Mouse (Mus musculus) neural tube, embryonic 10.5 days (tissue): ENCODE results near the gene H2-Aa.
A peak's percentile ranks its signal among the peaks of the same experiment; 100 is the strongest.

Source experiments
- DNase-seq: peaks from one replicate; pipeline ENCODE4 v3.0.0-alpha.2; 2017; ENCODE audit warnings: low spot score; ENCODE audit errors: extremely low spot score

The H2-Aa gene

DNA sequence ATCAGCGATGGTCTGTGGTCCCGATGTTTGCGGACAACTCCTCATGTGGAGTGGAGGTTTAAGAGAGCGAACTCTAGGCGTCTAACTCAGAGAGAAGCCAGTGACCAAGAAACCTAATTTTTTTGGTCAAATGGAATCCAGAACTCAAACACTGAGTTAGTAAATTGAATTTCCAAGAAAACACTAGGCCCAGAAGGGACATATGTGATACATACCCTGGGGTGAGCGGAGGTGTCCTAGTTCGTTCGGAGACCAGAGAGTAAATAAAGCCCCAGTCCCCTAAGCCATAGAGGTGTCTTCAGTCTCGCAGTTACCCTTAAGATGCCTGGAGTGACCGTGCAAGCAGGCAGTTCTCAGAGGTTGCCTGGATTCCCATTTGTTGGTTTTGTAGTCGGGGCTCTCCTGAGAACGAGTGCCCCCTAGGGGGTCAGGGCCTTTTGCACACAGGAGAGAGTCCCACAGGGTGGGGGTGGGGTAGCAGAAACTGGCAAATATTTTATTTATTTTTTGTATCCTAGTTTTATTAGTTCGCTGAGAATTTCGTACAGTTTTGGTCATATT is 23.7 kb downstream of the H2-Aa start:
- DNase-seq: peak; percentile 60

- peak; percentile 79 for DNase-seq
Observed at GRCm38 (mm10) chr17:34263068-34263467, 24.6 kb downstream of the H2-Aa start.

GRCm38 (mm10) chr17:34261502-34261901 is 26.1 kb downstream of the H2-Aa start:
- peak; percentile 20 for DNase-seq

DNA sequence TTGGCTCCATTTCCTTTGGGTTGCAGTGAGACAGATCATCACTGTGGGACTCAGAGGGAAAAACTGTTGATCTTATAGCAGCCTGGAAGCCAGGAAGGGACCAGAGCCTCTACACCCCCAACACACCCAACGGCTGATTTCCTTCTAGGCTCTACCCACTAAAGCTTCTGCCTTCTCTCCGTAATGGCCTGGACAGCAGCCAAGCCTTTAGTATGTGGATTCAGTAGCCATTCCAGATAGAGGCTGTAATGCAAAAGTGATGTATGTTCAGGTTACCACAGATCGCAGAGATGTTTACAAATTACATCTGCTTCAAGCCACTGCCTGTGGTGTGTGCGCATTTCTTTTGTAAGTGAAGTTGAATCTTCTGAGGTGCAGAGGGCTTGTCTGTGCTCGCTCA is 27.1 kb downstream of the H2-Aa start:
- DNase-seq: no peak

DNA sequence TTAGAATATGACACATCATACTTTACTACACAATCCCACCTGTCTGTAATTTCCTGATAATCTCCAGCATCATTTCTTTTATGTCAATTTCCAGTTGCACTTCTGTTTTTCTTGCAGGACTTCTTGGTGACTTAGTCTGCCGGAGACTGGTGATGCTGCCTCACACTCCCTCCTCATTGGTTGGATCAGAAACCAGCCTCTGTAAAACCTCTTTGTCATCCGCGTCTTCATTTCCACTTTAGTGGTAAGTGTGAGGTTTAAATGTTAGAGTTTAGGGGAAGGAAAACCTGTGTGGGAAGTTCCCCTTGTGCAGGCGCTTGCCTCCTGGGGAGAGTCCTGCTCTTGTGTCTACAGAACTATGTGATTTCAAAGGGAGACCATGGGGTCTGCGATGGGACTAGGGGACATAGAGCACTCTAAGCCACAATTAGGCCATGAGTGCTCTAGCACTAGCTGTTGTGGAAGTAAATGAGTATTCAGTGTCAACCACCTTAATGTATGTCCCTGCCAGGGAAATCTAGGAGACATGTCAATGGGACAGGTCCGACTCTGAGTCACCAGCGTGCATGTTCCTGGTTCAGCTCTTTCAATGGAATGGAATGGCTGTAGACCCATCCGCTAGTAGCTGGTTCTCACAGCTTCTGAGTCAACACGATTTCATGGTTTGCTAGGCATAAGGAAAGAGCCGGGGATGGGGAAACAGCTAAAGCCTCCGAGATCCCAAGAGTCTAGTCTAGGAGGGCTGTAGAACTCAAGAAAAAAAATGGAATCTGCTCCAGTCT is 29.8 kb downstream of the H2-Aa start, which contains the start of gene H2-Ab1:
H2-Ab1 (plus strand) TSS at position 96 of the 782 bp plus-strand sequence.
- DNase-seq: no peak

DNA sequence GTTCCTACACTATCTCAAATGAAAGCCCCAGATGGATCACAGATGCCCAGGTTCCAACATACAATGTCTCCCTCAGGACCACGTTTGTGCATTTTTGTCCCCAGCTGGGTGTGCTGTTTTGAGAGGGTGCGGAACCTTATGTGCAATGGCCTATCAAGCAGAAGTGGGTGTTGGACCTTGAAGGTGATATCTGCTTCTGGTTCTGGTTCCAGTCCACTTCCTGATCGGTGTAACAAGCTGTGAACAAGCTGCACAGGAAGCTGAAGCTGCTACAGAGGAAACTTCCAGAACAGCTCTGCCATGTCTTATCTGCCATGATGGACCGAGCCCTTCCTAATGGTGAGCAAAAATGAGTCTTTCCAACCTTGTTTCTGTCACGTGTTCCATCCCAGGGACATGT is 31.1 kb downstream of the H2-Aa start:
- no peak for DNase-seq

DNA sequence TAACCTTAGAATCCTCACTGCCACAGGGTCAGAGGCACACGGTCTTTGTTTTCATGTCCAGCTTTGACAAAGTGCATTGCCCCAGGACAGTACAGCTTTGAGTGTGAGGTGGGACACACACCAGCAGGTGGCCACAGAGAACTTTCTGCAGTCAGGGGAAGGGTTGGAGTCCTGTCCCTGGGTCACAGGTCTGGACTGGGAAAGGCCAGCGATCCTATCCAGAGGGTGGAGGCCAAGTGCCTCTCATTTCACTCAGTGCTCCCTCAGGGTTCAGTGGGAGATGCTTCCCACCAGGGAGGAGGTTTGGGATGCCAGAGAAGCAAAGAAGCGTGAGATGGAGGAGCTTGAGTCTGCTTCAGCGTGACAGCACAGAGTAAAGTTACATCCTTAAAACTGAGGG is 36.0 kb downstream of the H2-Aa start:
- DNase-seq: no peak

- DNase-seq: peak; percentile 41
Observed at GRCm38 (mm10) chr17:34249878-34250277, 37.7 kb downstream of the H2-Aa start.

DNA sequence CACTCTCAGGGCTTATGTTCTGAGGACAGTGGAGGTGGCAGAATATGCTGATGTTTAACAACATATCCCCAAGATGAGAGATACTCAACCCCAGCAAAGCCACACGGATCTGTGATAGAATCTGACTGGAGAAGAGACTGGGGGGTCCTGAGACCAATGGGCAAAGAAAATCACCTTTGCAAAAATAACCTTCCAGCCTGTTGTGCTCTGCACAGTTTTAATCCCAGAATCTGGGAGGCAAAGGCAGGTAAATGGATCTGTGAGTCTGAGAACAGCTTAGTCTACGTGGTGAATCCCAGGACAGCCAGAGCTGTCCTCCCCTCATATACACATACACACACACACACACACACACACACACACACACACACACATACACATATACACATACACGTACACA is 38.3 kb downstream of the H2-Aa start:
- no peak for DNase-seq

DNA sequence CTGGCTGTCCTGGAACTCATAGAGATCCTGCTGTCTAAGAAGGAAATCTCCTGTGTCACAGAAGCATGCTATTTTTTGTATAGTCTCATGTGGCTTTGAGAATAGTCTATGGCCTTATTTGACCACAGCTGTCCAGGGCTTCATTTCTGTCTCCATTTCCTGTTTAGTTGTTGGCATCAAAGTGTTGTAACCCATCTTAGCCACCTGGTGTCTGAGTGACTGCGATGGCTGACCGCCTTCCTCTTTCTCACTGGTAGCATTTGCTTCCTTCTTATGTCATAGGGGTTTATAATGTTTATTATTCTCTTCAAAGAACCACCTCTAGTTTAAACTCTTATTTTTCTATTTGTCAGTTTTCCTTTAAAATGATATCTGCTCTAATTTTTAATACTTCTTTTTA is 38.9 kb downstream of the H2-Aa start:
- no peak for DNase-seq

DNA sequence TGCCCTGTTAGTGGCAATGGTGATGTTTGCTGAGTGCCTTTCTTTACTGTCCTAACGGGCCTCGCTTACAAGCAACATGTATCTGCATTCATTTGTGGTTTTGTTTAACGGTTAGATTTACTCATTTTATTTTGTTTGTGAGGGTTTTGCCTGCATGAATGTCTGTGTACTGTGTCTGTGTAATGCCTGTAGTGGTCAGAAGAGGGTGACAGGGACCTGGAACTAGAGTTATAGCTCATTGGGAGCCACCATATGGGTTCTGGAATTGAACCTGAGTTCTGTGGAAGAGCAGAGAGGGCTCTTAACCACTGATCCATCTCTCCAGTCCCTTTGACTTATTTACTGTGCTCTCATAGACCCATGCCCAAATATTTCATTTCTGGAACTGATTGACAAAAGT is 40.6 kb downstream of the H2-Aa start:
- no peak for DNase-seq

- no peak for DNase-seq
Observed at GRCm38 (mm10) chr17:34244656-34245055, 43.0 kb downstream of the H2-Aa start.

GRCm38 (mm10) chr17:34240916-34241315 is 46.7 kb downstream of the H2-Aa start:
- DNase-seq: no peak

GRCm38 (mm10) chr17:34240366-34240765 is 47.3 kb downstream of the H2-Aa start:
- no peak for DNase-seq

DNA sequence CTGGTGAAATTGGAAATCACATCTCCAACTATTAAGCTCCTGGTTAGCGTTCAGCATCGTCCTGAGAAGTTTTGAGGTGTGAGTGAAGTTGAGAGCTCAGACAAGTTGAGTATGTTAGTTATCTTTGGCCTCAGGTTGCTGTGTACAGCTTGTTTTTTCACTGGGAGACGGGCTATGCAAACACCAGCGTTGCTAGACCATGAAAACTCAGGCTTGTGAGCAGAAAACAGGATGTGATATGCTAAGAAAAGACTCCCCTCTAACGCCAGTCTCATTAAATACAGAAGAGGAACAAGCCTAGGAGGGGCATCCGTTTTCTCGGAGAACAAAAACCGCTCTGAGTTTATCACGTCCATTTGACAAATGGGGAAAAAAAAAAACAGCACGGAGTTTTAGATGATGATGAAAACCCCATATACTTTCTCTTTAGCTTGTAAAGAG is 48.0 kb downstream of the H2-Aa start:
- no peak for DNase-seq

DNA sequence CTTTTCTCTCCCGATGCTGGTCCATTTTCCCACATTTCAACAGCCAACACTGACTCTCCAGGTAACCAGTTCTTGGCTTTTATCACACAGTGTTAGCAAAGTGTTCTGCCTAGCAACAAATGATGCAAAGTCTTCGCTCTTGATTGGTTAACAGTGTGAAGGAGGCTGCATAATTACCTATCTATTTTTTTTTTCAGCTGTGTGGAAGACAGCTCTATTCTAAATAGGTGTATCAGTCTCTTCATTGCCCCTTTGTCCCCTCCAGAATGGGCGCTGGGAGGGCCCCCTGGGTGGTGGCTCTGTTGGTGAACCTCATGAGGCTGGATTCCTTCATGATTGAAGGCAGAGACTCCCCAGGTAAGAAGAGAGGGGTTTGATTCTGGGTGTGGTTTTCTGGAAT is 48.9 kb downstream of the H2-Aa start, which contains the start of gene H2-Ob:
H2-Ob (plus strand) TSS at position 198 of the 400 bp plus-strand sequence.
- DNase-seq: no peak

GRCm38 (mm10) chr17:34237741-34238140 is 49.9 kb downstream of the H2-Aa start:
- DNase-seq: no peak

- DNase-seq: no peak
Observed at GRCm38 (mm10) chr17:34236691-34237090, 50.9 kb downstream of the H2-Aa start.

GRCm38 (mm10) chr17:34234926-34235325 is 52.7 kb downstream of the H2-Aa start:
- DNase-seq: peak; percentile 37
